Mouse (Mus musculus): ENCODE results near the gene Tbc1d15. TPM values are rescaled to one million over a fixed set of nuclear protein-coding genes. Genes with fewer than 3 reads are reported as not detected.

The Tbc1d15 gene
- polyA plus RNA-seq, 1 experiment from 2014 or later: 65.6 TPM

GRCm38 (mm10) chr10:115170496-115171350 lies 80.5 kb downstream of the Tbc1d15 start:
- Histone ChIP-seq H3K9me3 (ENCODE audit: control insufficient read depth, low read length) (no peaks in the 10 kb centered on the region), H3K27me3 (ENCODE audit: control insufficient read depth, insufficient read depth, low read length) (no peaks in the 10 kb centered on the region), H3K36me3 (ENCODE audit: control insufficient read depth, insufficient read depth, low read length) (no peaks in the 10 kb centered on the region), H3K9ac (ENCODE audit: low read length) (no peak overlapping the region), H3K4me1 (ENCODE audit: control insufficient read depth, insufficient read depth, low read length) (no peaks in the 10 kb centered on the region), H3K27ac (replicated peaks; ENCODE audit: low read depth, low read length) (no peak overlapping the region), H3K4me3 (ENCODE audit: low read depth, low read length) (no peak overlapping the region), H3K4me2 (ENCODE audit: low read depth, severe bottlenecking) (no peak overlapping the region)
- ATAC-seq (ENCODE audit: insufficient number of reproducible peaks, low FRiP score, low TSS enrichment, low read depth): no peak
- WGBS: 93% methylated on average over 7 of the region's 7 CpGs
- no peak for DNase-seq (ENCODE audit: low spot score)

- Histone ChIP-seq H3K27ac (replicated peaks; ENCODE audit: low read depth, low read length) (no peak overlapping the region), H3K36me3 (ENCODE audit: control insufficient read depth, insufficient read depth, low read length) (no peaks in the 10 kb centered on the region), H3K4me1 (ENCODE audit: control insufficient read depth, insufficient read depth, low read length) (no peaks in the 10 kb centered on the region), H3K9me3 (ENCODE audit: control insufficient read depth, low read length) (no peaks in the 10 kb centered on the region), H3K9ac (ENCODE audit: low read length) (no peak overlapping the region), H3K4me2 (ENCODE audit: low read depth, severe bottlenecking) (no peak overlapping the region), H3K27me3 (ENCODE audit: control insufficient read depth, insufficient read depth, low read length) (no peaks in the 10 kb centered on the region), H3K4me3 (ENCODE audit: low read depth, low read length) (no peak overlapping the region)
- 27% methylated on average over 9 of the region's 9 CpGs for WGBS
- no peak for ATAC-seq (ENCODE audit: insufficient number of reproducible peaks, low FRiP score, low TSS enrichment, low read depth)
- no peak for DNase-seq (ENCODE audit: low spot score)
Observed at GRCm38 (mm10) chr10:115169410-115169809, 81.9 kb downstream of the Tbc1d15 start.

- H3K9ac ChIP-seq (ENCODE audit: low read length): no peak overlapping the region
- no peaks in the 10 kb centered on the region for H3K4me1 ChIP-seq (ENCODE audit: control insufficient read depth, insufficient read depth, low read length)
- no peaks in the 10 kb centered on the region for H3K27me3 ChIP-seq (ENCODE audit: control insufficient read depth, insufficient read depth, low read length)
- H3K9me3 ChIP-seq (ENCODE audit: control insufficient read depth, low read length): no peaks in the 10 kb centered on the region
- H3K4me3 ChIP-seq (ENCODE audit: low read depth, low read length): no peak overlapping the region
- 76% methylated on average over 5 of the region's 5 CpGs for WGBS
- ATAC-seq (ENCODE audit: insufficient number of reproducible peaks, low FRiP score, low TSS enrichment, low read depth) (no peak), DNase-seq (ENCODE audit: low spot score) (no peak)
- H3K4me2 ChIP-seq (ENCODE audit: low read depth, severe bottlenecking): no peak overlapping the region
- H3K27ac ChIP-seq (replicated peaks; ENCODE audit: low read depth, low read length): no peak overlapping the region
- no peaks in the 10 kb centered on the region for H3K36me3 ChIP-seq (ENCODE audit: control insufficient read depth, insufficient read depth, low read length)
Observed at GRCm38 (mm10) chr10:115160289-115160688, 91.0 kb downstream of the Tbc1d15 start.

Other genes with a start within 250 kb of the Tbc1d15 start
- 0.05 TPM in 1 of 2 replicates, not detected in the other for gene Tph2, start 66.4 kb downstream of the Tbc1d15 start, polyA plus RNA-seq (2014; fragmentation: Nextera tagmentation; extraction: Ambion mirVana)
- 6.6 and 12.0 TPM in 2 replicates for gene Rab21, start 64.1 kb upstream of the Tbc1d15 start, polyA plus RNA-seq (2014; fragmentation: Nextera tagmentation; extraction: Ambion mirVana)
- gene Tmem19, start 111.0 kb upstream of the Tbc1d15 start, polyA plus RNA-seq (2014; fragmentation: Nextera tagmentation; extraction: Ambion mirVana): 25.8 and 28.2 TPM in 2 replicates
- gene Thap2, start 133.0 kb upstream of the Tbc1d15 start, polyA plus RNA-seq (2014; fragmentation: Nextera tagmentation; extraction: Ambion mirVana): 21.3 and 21.7 TPM in 2 replicates
- 28.2 and 28.3 TPM in 2 replicates for gene Zfc3h1, start 133.5 kb upstream of the Tbc1d15 start, polyA plus RNA-seq (2014; fragmentation: Nextera tagmentation; extraction: Ambion mirVana)

Measured in limb, embryonic 11.5 days (tissue).